Mouse (Mus musculus): Measurements from ENCODE around the gene Uhrf1bp1l. TPM values are rescaled to one million over a fixed set of nuclear protein-coding genes. Genes with fewer than 3 reads are reported as not detected.

The Uhrf1bp1l gene
- polyA plus RNA-seq, 1 experiment from 2014 or later: 32.8 TPM

DNA sequence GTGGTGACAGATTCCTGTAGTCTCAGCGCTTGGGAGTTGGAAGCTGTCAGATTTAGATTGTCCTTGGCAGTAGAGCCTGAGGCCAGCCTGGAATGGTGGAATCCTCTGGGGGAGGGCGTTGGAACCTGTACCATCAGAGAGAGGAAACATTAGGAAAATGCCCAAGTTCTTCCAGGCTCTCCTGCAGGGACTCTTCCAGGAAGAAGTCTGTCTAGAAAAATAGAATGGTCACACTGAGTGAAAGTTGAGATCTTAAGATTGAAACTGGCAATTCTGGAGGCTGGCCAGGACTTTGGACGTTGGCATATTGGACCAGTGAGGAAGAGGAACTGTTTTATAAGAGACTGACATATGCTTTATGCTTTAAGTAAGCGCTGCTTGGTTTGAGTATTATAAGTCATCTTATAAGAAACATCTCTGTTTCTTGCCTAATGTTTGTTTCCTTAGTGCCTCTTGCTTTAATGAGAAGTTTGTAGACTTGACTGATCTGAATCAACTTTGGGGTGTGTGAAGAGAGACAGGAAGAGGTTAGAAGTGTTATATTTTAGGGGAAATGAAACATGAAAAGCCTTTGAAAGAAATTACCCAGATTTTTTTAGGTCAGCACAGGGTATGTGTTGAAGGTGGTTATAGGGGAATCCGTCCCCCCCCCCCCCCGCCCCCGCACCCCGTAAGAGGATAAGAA is 2.6 kb downstream of the Uhrf1bp1l start:
- H3K4me2 ChIP-seq (replicated peaks): no peak overlapping the region
- WGBS: 92% methylated on average over 8 of the region's 8 CpGs
- no peaks in the 10 kb centered on the region for H3K36me3 ChIP-seq
- H3K27me3 ChIP-seq: no peaks in the 10 kb centered on the region
- no peak overlapping the region for H3K4me3 ChIP-seq
- no peak overlapping the region for H3K9ac ChIP-seq (replicated peaks)
- peaks cover 9% of the 10 kb centered on the region; the same call in 1 of the 2 replicates for H3K4me1 ChIP-seq
- H3K9me3 ChIP-seq: no peaks in the 10 kb centered on the region
- no peak overlapping the region for H3K27ac ChIP-seq (replicated peaks)
- ATAC-seq (ENCODE audit: low FRiP score, low read depth): no peak

DNA sequence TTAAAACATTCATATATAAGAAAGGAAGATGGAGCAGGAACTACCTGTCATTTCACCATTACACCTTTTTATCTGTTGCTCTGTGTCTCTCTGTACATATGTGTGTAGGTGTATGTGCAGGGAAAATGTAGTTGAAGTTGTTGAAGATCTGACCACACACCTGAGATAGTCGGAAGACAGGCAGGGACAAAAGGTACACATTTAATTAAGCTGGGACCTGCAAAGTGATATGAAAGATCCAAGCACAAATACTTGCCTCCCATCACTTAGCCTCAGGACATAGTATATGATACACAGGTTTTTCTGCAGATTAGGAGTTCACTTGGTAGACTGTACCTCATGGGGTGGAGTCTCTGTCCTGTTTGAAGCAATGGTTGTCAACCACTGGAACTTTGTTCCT is 3.1 kb downstream of the Uhrf1bp1l start:
- Histone ChIP-seq H3K4me1 (peaks cover 9% of the 10 kb centered on the region; the same call in 1 of the 2 replicates), H3K9me3 (no peaks in the 10 kb centered on the region), H3K36me3 (no peaks in the 10 kb centered on the region), H3K4me2 (replicated peaks) (no peak overlapping the region), H3K4me3 (no peak overlapping the region), H3K27ac (replicated peaks) (no peak overlapping the region), H3K9ac (replicated peaks) (no peak overlapping the region), H3K27me3 (no peaks in the 10 kb centered on the region)
- WGBS: 87% methylated on average over 1 of the region's 1 CpGs
- no peak for ATAC-seq (ENCODE audit: low FRiP score, low read depth)

DNA sequence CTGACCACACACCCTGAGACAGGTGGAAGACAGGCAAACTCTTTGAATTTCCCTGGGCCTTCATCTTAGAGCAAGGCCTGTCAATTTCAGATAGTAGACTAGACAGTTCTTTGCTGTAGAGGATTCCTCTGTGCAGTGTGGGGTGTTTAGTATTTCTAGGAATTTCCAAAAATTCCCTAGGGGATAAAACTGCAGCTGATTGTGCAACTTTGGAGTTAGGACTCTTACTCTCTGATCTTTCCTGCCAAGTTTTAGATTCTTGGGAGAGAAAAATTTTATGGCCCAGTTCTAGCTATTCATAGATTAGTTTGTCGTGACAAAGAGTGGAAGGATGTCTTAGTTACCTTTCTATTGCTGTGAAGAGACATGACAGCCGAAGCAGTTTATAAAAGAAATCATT is 3.8 kb downstream of the Uhrf1bp1l start:
- Histone ChIP-seq H3K27me3 (no peaks in the 10 kb centered on the region), H3K9ac (replicated peaks) (no peak overlapping the region), H3K4me1 (peaks cover 9% of the 10 kb centered on the region; the same call in 1 of the 2 replicates), H3K27ac (replicated peaks) (no peak overlapping the region), H3K9me3 (no peaks in the 10 kb centered on the region), H3K4me3 (no peak overlapping the region), H3K36me3 (no peaks in the 10 kb centered on the region), H3K4me2 (replicated peaks) (no peak overlapping the region)
- ATAC-seq (ENCODE audit: low FRiP score, low read depth): no peak
- 93% methylated on average over 2 of the region's 2 CpGs for WGBS

DNA sequence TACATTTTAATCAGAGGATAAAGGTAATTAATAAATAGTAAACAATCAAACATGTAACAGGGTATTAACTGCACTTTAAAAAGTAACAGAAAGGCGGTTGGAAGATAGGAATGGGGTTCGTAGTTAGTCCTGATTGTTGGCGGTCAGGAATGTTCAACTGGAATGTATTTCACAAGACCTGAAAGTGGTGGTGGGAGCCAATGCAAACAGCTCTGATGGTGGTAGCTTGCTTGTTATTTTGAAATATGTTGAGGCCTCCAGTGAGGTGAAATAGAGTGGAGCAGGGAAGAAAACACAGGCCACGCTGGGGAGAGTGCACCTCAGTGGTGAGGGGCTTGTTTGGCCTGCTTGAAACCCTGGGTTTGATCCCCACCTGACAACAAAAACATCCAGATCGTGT is 6.3 kb downstream of the Uhrf1bp1l start:
- Histone ChIP-seq H3K27ac (replicated peaks) (no peak overlapping the region), H3K4me3 (no peak overlapping the region), H3K36me3 (no peaks in the 10 kb centered on the region), H3K4me1 (peaks cover 6% of the 10 kb centered on the region; the same call in 1 of the 2 replicates), H3K4me2 (replicated peaks) (no peak overlapping the region), H3K9me3 (no peaks in the 10 kb centered on the region), H3K9ac (replicated peaks) (no peak overlapping the region), H3K27me3 (no peaks in the 10 kb centered on the region)
- 92% methylated on average over 5 of the region's 5 CpGs for WGBS
- ATAC-seq (ENCODE audit: low FRiP score, low read depth): no peak

DNA sequence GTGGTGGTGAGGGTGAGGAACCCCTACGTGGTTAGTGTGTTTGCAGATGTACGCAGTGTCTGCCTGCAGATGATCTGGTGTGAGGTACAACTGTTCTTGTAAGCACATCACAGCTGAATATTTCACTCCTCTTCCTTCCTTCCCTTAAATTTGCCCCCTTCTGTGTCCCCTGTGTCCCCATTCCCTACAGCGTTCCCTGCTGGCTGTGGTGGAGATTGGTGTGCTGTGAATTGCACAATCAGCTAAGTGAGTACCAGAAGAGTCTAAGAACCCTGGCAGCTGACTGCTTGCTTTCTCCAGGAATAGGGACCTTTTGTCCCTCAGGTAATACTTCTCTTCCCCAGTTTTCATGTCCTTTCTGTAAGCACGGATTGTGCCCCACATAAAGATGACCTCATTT is 10.4 kb downstream of the Uhrf1bp1l start:
- no peak for ATAC-seq (ENCODE audit: low FRiP score, low read depth)
- Histone ChIP-seq H3K36me3 (no peaks in the 10 kb centered on the region), H3K4me2 (replicated peaks) (no peak overlapping the region), H3K4me3 (no peak overlapping the region), H3K27me3 (no peaks in the 10 kb centered on the region), H3K9ac (replicated peaks) (no peak overlapping the region), H3K9me3 (no peaks in the 10 kb centered on the region), H3K4me1 (no peaks in the 10 kb centered on the region), H3K27ac (replicated peaks) (no peak overlapping the region)
- WGBS: 90% methylated on average over 4 of the region's 4 CpGs

DNA sequence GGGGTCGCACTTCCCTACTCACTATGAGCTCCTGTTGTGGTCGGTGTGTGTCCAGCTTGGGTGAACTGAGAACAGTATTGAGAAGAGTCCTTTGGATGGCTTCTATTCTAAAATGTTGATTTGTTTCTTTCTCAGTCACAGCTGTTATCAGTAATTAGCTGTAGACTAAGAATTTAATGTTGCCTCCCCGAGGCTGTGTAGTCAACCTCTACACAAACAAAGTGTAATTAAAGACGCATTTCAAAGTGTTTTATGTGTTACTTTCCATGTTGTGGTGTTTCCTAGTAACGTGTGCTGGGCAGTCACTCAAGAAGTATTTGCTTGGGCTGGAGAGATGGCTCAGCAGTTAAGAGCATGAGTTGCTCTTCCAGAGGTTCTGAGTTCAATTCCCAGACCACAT is 16.0 kb downstream of the Uhrf1bp1l start:
- Histone ChIP-seq H3K4me3 (no peak overlapping the region), H3K27me3 (no peaks in the 10 kb centered on the region), H3K9ac (replicated peaks) (no peak overlapping the region), H3K27ac (replicated peaks) (no peak overlapping the region), H3K36me3 (no peaks in the 10 kb centered on the region), H3K4me1 (no peaks in the 10 kb centered on the region), H3K4me2 (replicated peaks) (no peak overlapping the region), H3K9me3 (no peaks in the 10 kb centered on the region)
- ATAC-seq (ENCODE audit: low FRiP score, low read depth): no peak
- 87% methylated on average over 5 of the region's 5 CpGs for WGBS

DNA sequence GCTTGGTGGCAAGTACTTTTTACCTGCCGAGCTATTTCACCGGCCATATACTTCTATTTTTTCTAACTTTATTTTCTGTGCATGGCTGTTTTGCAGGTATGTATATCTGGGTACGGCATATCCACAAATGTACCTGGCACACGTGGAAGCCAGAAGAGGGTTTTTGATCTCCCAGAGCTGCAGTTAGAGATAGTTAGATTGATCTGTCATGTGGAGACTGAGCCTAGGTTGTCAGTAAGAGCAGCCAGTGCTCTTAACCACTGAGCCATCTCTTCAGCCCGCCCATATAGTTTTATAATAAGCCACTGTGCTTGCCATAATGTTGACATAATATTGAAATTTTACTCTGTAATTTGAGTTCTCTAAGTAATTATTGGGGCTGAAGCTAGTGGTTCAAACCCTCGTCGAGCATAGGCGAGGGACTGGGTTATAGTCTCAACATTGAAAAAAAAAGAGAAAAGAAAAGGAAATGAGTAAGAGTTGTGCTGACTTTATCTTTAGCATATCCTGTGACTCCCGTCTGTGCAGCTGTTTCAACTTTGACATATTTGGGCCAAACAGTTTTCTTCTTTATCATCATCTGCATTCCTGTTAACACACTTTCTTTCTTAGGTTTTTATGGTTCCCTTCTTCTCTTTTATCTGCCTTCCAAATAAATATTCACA is 19.8 kb downstream of the Uhrf1bp1l start:
- Histone ChIP-seq H3K4me2 (replicated peaks) (no peak overlapping the region), H3K36me3 (no peaks in the 10 kb centered on the region), H3K27ac (replicated peaks) (no peak overlapping the region), H3K9me3 (no peaks in the 10 kb centered on the region), H3K4me3 (no peak overlapping the region), H3K27me3 (no peaks in the 10 kb centered on the region), H3K9ac (replicated peaks) (no peak overlapping the region), H3K4me1 (no peaks in the 10 kb centered on the region)
- WGBS: 88% methylated on average over 9 of the region's 9 CpGs
- no peak for ATAC-seq (ENCODE audit: low FRiP score, low read depth)

DNA sequence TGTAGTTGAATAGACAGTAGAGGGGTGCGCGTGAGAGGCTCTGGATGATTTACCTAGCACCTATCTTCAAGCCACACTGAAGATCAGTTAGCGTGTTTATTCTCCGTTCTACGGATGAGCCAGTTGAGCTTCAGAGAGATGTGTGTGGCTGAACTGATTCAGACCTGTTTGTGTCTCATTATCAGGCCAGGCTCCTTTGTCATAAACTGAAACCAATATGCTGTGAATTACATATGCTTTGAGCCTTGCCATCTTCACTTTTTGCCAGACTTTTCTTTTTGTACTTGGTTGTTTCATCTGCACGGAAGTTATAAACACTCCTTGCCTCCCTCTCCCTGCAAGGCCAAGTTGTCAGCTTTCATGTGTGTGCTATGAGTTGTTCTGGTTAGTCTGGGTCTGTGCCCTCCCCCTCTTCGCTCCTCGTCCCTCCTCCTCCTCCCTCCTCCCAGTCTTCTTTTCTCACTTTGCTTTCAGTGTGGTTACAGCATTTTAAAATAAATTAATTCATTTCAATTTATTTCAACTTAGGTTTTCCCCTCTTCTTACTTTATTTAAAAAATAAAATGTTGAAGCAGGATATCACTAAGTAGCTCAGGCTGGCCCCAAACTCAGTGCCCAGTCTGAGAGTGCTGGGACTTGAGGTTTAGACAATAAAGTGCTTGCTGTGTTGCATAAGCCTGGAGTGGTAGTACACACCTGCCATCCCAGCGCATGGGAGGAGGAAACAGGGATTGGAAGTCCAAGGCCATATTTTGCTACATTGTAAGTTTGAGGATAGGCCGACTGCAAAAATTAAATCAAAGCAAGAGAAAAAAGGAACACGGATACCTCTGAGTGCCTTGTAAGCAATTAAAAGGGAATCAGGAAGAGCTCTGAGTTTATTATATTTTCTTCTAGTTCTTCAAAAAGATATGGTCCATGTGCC is 21.3 kb downstream of the Uhrf1bp1l start:
- H3K4me2 ChIP-seq (replicated peaks): no peak overlapping the region
- no peak overlapping the region for H3K9ac ChIP-seq (replicated peaks)
- no peak overlapping the region for H3K4me3 ChIP-seq
- H3K27me3 ChIP-seq: no peaks in the 10 kb centered on the region
- WGBS: 94% methylated on average over 11 of the region's 11 CpGs
- no peaks in the 10 kb centered on the region for H3K4me1 ChIP-seq
- ATAC-seq (ENCODE audit: low FRiP score, low read depth): no peak
- no peaks in the 10 kb centered on the region for H3K9me3 ChIP-seq
- no peak overlapping the region for H3K27ac ChIP-seq (replicated peaks)
- no peaks in the 10 kb centered on the region for H3K36me3 ChIP-seq

DNA sequence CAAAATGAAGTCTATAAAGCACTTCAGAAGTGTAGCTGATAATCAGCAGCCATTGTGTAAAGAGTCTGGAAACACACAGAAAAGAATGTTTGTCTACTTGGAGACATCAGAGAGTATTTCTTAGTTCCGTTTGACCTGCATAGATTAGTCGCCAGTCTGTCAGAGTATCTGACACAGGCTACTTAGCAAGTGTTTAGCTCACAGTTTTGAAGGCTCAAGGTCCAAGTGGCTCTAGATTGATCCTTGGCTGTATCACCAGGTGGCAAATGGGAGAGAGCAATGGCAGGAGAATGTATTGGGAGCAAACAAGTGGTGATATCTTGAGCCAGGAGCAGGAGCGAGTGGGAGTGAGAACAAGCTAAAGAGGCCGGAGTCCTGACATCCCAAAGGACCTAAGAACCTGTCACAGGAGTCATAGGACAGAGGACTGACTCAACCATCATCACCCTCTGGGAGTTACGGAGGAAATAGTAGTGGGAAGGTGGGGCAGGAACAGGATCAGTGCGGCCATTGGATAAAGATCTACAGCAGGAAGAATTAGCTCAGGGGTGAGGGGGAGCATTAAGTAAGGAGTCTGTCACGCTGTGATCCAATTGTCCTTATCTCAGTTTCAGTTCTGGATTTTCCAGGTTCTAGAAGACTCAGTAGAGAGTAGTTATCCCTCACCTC is 23.7 kb downstream of the Uhrf1bp1l start:
- H3K4me1 ChIP-seq: no peaks in the 10 kb centered on the region
- H3K36me3 ChIP-seq: no peaks in the 10 kb centered on the region
- no peak overlapping the region for H3K4me2 ChIP-seq (replicated peaks)
- H3K27me3 ChIP-seq: no peaks in the 10 kb centered on the region
- no peak overlapping the region for H3K27ac ChIP-seq (replicated peaks)
- H3K9ac ChIP-seq (replicated peaks): no peak overlapping the region
- no peak for ATAC-seq (ENCODE audit: low FRiP score, low read depth)
- no peak overlapping the region for H3K4me3 ChIP-seq
- 80% methylated on average over 7 of the region's 7 CpGs for WGBS
- no peaks in the 10 kb centered on the region for H3K9me3 ChIP-seq

DNA sequence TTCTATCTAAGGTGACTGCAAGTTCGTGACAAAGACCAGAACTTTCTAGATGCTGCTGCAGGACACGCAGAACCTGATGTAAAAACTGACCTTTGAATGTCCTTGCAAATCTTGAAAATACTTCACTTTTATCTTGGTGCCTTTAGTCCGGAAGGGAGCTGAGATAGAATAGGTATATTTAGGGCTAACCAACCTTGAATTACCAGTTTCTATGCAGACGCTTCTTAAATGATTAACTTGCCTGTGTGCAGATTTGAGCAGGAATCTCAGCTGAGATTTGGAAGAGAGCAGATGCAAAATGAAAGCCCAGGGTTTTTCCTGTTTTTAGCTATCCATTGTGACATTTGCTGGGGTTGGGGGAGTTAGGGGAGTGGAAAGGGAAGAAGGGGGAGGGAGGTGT is 24.3 kb downstream of the Uhrf1bp1l start:
- Histone ChIP-seq H3K27ac (replicated peaks) (no peak overlapping the region), H3K4me1 (no peaks in the 10 kb centered on the region), H3K27me3 (no peaks in the 10 kb centered on the region), H3K36me3 (no peaks in the 10 kb centered on the region), H3K4me3 (no peak overlapping the region), H3K4me2 (replicated peaks) (no peak overlapping the region), H3K9ac (replicated peaks) (no peak overlapping the region), H3K9me3 (no peaks in the 10 kb centered on the region)
- 93% methylated on average over 4 of the region's 4 CpGs for WGBS
- no peak for ATAC-seq (ENCODE audit: low FRiP score, low read depth)

DNA sequence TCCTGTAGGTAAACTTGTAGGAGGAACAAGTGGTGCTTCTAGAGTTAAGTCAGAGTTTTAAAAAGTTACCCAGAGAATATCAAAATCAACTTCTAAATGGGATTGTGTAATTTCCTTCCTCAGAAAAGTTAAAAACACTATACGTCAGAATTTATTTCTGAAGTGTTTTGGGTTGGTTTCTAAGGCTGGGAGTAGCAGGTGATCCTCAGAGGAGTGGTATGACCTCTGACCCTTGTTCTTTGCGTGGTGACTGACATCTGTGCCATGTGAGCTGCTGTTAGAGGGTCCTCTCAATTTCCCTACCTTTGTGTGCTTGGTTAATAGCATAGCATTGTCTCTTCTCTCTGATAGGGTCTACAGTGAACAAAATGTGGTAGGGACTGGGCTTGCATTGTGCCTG is 27.1 kb downstream of the Uhrf1bp1l start:
- no peak overlapping the region for H3K4me3 ChIP-seq
- no peak overlapping the region for H3K4me2 ChIP-seq (replicated peaks)
- H3K27ac ChIP-seq (replicated peaks): no peak overlapping the region
- H3K4me1 ChIP-seq: no peaks in the 10 kb centered on the region
- ATAC-seq (ENCODE audit: low FRiP score, low read depth): no peak
- no peaks in the 10 kb centered on the region for H3K27me3 ChIP-seq
- no peaks in the 10 kb centered on the region for H3K9me3 ChIP-seq
- H3K9ac ChIP-seq (replicated peaks): no peak overlapping the region
- 68% methylated on average over 2 of the region's 2 CpGs for WGBS
- no peaks in the 10 kb centered on the region for H3K36me3 ChIP-seq
